Mouse (Mus musculus) left cerebral cortex, adult 18-20 months (tissue): ENCODE data around the gene Klf16. TPM values are rescaled to one million over a fixed set of nuclear protein-coding genes. Genes with fewer than 3 reads are reported as not detected.

ENCODE experiments used
- DNase-seq, 2 experiments: peaks; one replicate each; pipeline ENCODE4 v3.0.0; 2021 to 2022; ENCODE audit warnings: low spot score in 2 of 2, mixed read lengths in 1 of 2
- microRNA-seq, 2 experiments: library from miRNA; unstranded; fragments of <30 nt; microRNA quantifications; one replicate each; pipeline ENCODE4 v1.2.0; 2021
- total RNA-seq, 2 experiments: library from RNA; stranded (reverse); gene quantifications; 2 replicates each; pipeline ENCODE4 v1.2.3; 2021

The Klf16 gene
- total RNA-seq, 2 experiments from 2014 or later: 54.8 to 68.7 TPM

GRCm38 (mm10) chr10:80547539-80547938 is 29.6 kb downstream of the Klf16 start:
- no peak for DNase-seq

GRCm38 (mm10) chr10:80546945-80547344 is 30.2 kb downstream of the Klf16 start:
- DNase-seq: no peak

- DNase-seq: no peak
Measured at GRCm38 (mm10) chr10:80545590-80545989, 31.5 kb downstream of the Klf16 start.

- peak; percentile 18 to 19 for DNase-seq
Measured at GRCm38 (mm10) chr10:80543873-80544272, 33.2 kb downstream of the Klf16 start.

- no peak for DNase-seq
Measured at GRCm38 (mm10) chr10:80539493-80539892, 37.6 kb downstream of the Klf16 start.

- peak in 1 of 2 experiments; percentile 28 for DNase-seq
Measured at GRCm38 (mm10) chr10:80538710-80539394, 38.3 kb downstream of the Klf16 start, which contains the start of gene Atp8b3. Atp8b3 (minus strand) TSS chr10:80539124.

GRCm38 (mm10) chr10:80538180-80538579 is 38.9 kb downstream of the Klf16 start:
- no peak for DNase-seq

GRCm38 (mm10) chr10:80535711-80536110 is 41.4 kb downstream of the Klf16 start:
- DNase-seq: no peak

- DNase-seq: no peak
Measured at GRCm38 (mm10) chr10:80535071-80535470, 42.0 kb downstream of the Klf16 start.

GRCm38 (mm10) chr10:80533704-80534103 is 43.4 kb downstream of the Klf16 start:
- no peak for DNase-seq

GRCm38 (mm10) chr10:80532783-80533182 is 44.3 kb downstream of the Klf16 start:
- no peak for DNase-seq

- DNase-seq: no peak
Measured at GRCm38 (mm10) chr10:80526172-80526571, 50.9 kb downstream of the Klf16 start.

GRCm38 (mm10) chr10:80523299-80523698 is 53.8 kb downstream of the Klf16 start:
- DNase-seq: no peak

- no peak for DNase-seq
Measured at GRCm38 (mm10) chr10:80519287-80519686, 57.8 kb downstream of the Klf16 start.

Small RNAs within 50 kb of the gene (microRNA-seq; reads per million reads assigned to microRNA genes)
- 2.5 to 6.1 reads per million in 2 experiments for gene Mir6912

Other genes starting within 250 kb of the Klf16 start
- gene Pcsk4, start 247.8 kb downstream of the Klf16 start, total RNA-seq: 1 to 10 TPM; 4.8 to 6.9 TPM
- gene Reep6, start 247.4 kb downstream of the Klf16 start, total RNA-seq: 10 to 100 TPM; 13.4 to 13.5 TPM
- 10 to 100 TPM in 1 of 2 experiments, 1 to 10 TPM in 1; 8.8 to 10.4 TPM for gene Adamtsl5, start 228.9 kb downstream of the Klf16 start, total RNA-seq
- 10 to 100 TPM; 25.8 to 34.6 TPM for gene Plk5, start 220.9 kb downstream of the Klf16 start, total RNA-seq
- gene Mex3d, start 189.7 kb downstream of the Klf16 start, total RNA-seq: 10 to 100 TPM; 20.1 to 20.7 TPM
- 100 to 1,000 TPM; 143 to 166 TPM for gene Mbd3, start 177.8 kb downstream of the Klf16 start, total RNA-seq
- gene Uqcr11, start 170.5 kb downstream of the Klf16 start, total RNA-seq: 100 to 1,000 TPM; 383 to 388 TPM
- 10 to 100 TPM; 25.4 to 29.8 TPM for gene Tcf3, start 143.7 kb downstream of the Klf16 start, total RNA-seq
- not detected for gene Onecut3, start 82.5 kb downstream of the Klf16 start, total RNA-seq
- gene Atp8b3, start 38.2 kb downstream of the Klf16 start, total RNA-seq: under 1 TPM; 0.12 to 0.21 TPM
- gene Rexo1, start 15.8 kb downstream of the Klf16 start, total RNA-seq: 10 to 100 TPM; 41.4 to 42.3 TPM
- 100 to 1,000 TPM; 179 to 185 TPM for gene Abhd17a, start 13.0 kb upstream of the Klf16 start, total RNA-seq
- gene Scamp4, start 25.6 kb upstream of the Klf16 start, total RNA-seq: 10 to 100 TPM; 49.1 to 50.5 TPM
- gene Adat3, start 25.6 kb upstream of the Klf16 start, total RNA-seq: 1 to 10 TPM; 2.3 to 6.4 TPM
- gene Gm49322, start 28.7 kb upstream of the Klf16 start, total RNA-seq: 1 to 10 TPM; 3.5 to 3.7 TPM
- 100 to 1,000 TPM; 253 to 267 TPM for gene Csnk1g2, start 45.5 kb upstream of the Klf16 start, total RNA-seq
- 10 to 100 TPM; 87.6 to 93.8 TPM for gene Btbd2, start 79.8 kb upstream of the Klf16 start, total RNA-seq
- 10 to 100 TPM; 43.3 to 47.7 TPM for gene Mknk2, start 100.8 kb upstream of the Klf16 start, total RNA-seq
- 10 to 100 TPM; 17.1 to 17.2 TPM for gene Mob3a, start 124.7 kb upstream of the Klf16 start, total RNA-seq
- 10 to 100 TPM; 42.6 to 45.2 TPM for gene Izumo4, start 124.9 kb upstream of the Klf16 start, total RNA-seq
- 100 to 1,000 TPM; 140 to 153 TPM for gene Ap3d1, start 164.9 kb upstream of the Klf16 start, total RNA-seq
- 10 to 100 TPM; 43.0 to 44.4 TPM for gene Dot1l, start 177.9 kb upstream of the Klf16 start, total RNA-seq
- 10 to 100 TPM; 46.8 to 53.3 TPM for gene Sf3a2, start 220.9 kb upstream of the Klf16 start, total RNA-seq
- 10 to 100 TPM; 66.1 to 77.7 TPM for gene Plekhj1, start 221.3 kb upstream of the Klf16 start, total RNA-seq
- 1 to 10 TPM; 2.4 to 2.9 TPM for gene Amh, start 227.9 kb upstream of the Klf16 start, total RNA-seq
- 1 to 10 TPM; 6.6 to 8.0 TPM for gene Jsrp1, start 236.2 kb upstream of the Klf16 start, total RNA-seq
- 100 to 1,000 TPM; 517 to 561 TPM for gene Oaz1, start 249.3 kb upstream of the Klf16 start, total RNA-seq